9 mouse cellular contexts compared by ENCODE assay signal in the genomic region with DNA sequence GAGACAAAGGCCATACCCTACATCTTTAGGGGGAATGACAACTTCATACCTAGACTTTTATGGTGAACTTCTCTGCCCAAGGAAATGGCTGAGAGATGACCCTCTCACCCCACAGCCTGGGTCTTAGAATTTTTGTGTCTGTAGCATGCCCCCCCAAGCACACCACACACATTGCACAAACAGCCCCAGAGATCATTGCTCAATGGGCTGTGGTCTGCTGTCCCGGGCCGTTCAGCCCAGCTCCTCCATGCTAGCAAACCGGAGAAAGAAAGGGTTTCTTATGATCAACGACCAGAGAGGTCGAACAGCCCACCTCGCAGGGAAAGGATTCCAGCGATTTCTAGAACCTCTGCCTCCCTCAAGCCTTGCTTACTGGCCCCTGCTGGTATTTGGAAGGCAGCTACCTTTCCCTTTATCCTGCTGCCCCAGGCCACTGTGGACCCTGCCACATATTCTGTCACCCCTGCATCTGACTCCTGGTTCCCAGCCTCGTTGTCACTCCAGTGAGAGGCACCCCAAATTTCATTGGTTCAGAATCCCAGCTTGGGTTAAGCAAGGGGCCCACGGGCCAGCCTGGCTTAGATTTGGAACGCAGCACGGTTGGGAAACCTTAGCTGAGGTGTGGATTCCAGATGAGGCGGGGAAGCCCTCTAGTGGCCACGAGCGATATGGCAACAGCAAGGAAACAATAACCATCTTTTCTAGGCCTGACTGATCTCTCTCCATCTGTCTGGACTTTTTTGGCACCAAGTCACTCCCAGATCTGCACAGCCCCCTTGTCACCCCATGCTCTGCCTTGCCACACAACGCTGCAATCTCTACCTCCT. TPM values are rescaled to one million over a fixed set of nuclear protein-coding genes. Genes with fewer than 3 reads are reported as not detected.
DNase-seq lines count a peak whose midpoint lies in the region; ATAC-seq lines count a peak whose summit lies in the region.
"Had no signal": no experiment of that assay in that cellular context is flagged by ENCODE, and none has a peak within 500 bp of the region (broad histone marks: within the 10 kb centered on the region; RNA-seq: fewer than 3 reads in every experiment).

No protein-coding gene starts in this region.

- ATAC-seq in forebrain, embryonic 11.5 days (replicated peaks; ENCODE audit: low FRiP score) = peak; percentile 83
- ATAC-seq in heart, embryonic 16.5 days (replicated peaks; ENCODE audit: extremely low read depth, insufficient read depth, low FRiP score) = peak; percentile 33; the same call in 1 of the 2 replicates
- peak; percentile 61 for ATAC-seq in liver, embryonic 15.5 days (ENCODE audit: insufficient read depth)
- ATAC-seq in neural tube, embryonic 11.5 days (ENCODE audit: insufficient read depth, low FRiP score, low TSS enrichment) = peak; percentile 74
- ATAC-seq in stomach, embryonic 16.5 days (ENCODE audit: insufficient read depth, low FRiP score) = peak; percentile 77

- H3K4me3 ChIP-seq in forebrain, embryonic 11.5 days (ENCODE audit: low read depth, low read length) = no peak overlapping the region
- no peak overlapping the region for H3K4me3 ChIP-seq in heart, embryonic 16.5 days (ENCODE audit: low read length)
- 0 out of 2 replicates have a peak overlapping the region, but pooled peaks have one; percentile 2 for H3K4me3 ChIP-seq in liver, embryonic 15.5 days (replicated peaks)
- H3K4me3 ChIP-seq in neural tube, embryonic 11.5 days (ENCODE audit: low read depth, low read length) = no peak overlapping the region
- H3K4me3 ChIP-seq in stomach, embryonic 16.5 days (replicated peaks; ENCODE audit: low read length) = no peak overlapping the region
- H3K4me3 ChIP-seq: erythroblast, embryonic 14.5 days had no signal

- H3K27me3 ChIP-seq in forebrain, embryonic 11.5 days (ENCODE audit: control insufficient read depth, insufficient read depth, low read length) = no peaks in the 10 kb centered on the region
- H3K27me3 ChIP-seq in heart, embryonic 16.5 days (ENCODE audit: control insufficient read depth, insufficient read depth, low read length) = no peaks in the 10 kb centered on the region
- H3K27me3 ChIP-seq in liver, embryonic 15.5 days = no peaks in the 10 kb centered on the region
- H3K27me3 ChIP-seq in neural tube, embryonic 11.5 days (ENCODE audit: control insufficient read depth, insufficient read depth, low read length) = no peaks in the 10 kb centered on the region
- no peaks in the 10 kb centered on the region for H3K27me3 ChIP-seq in stomach, embryonic 16.5 days (ENCODE audit: control insufficient read depth, insufficient read depth, low read length)

- peak; percentile 79 to 85 for DNase-seq in CD8-positive naive resting alpha-beta T cell, adult 2 months (ENCODE audit: low read depth in 2 of 2, low spot score in 2 of 2)
- peak; percentile 73 for DNase-seq in c-Kit-positive CD71-negative TER-119-negative erythroid progenitor cells, embryonic 14.5 days (ENCODE audit: low read depth)
- peak; percentile 91 for DNase-seq in forebrain, embryonic 11.5 days (ENCODE audit: low spot score)
- peak; percentile 84 to 90 for DNase-seq in kidney, postnatal 25 days
- peak; percentile 83 for DNase-seq in neural tube, embryonic 11.5 days (ENCODE audit: low spot score)

- 30% methylated on average over 15 of the region's 15 CpGs for WGBS in forebrain, embryonic 11.5 days
- WGBS in heart, embryonic 16.5 days = 23% methylated on average over 15 of the region's 15 CpGs
- 18% methylated on average over 15 of the region's 15 CpGs for WGBS in liver, embryonic 15.5 days (ENCODE audit: insufficient replicate concordance)
- 32% methylated on average over 15 of the region's 15 CpGs for whole genome bisulfite sequencing in neural tube, embryonic 11.5 days
- 23% methylated on average over 15 of the region's 15 CpGs for WGBS in stomach, embryonic 16.5 days

- H3K4me2 ChIP-seq in forebrain, embryonic 11.5 days (ENCODE audit: low read depth, low read length, severe bottlenecking) = no peak overlapping the region
- peak overlapping the region; percentile 42 for H3K4me2 ChIP-seq in heart, embryonic 16.5 days (ENCODE audit: low read depth, low read length)
- H3K4me2 ChIP-seq in liver, embryonic 15.5 days = peak overlapping the region; percentile 47
- H3K4me2 ChIP-seq in neural tube, embryonic 11.5 days (ENCODE audit: low read depth) = no peak overlapping the region
- H3K4me2 ChIP-seq in stomach, embryonic 16.5 days (ENCODE audit: low read depth, low read length) = peak overlapping the region; percentile 34

- H3K27ac ChIP-seq in forebrain, embryonic 11.5 days (ENCODE audit: low read depth, low read length) = no peak overlapping the region
- H3K27ac ChIP-seq in heart, embryonic 16.5 days (ENCODE audit: low read length) = no peak overlapping the region
- no peak overlapping the region for H3K27ac ChIP-seq in liver, embryonic 15.5 days (replicated peaks)
- H3K27ac ChIP-seq in neural tube, embryonic 11.5 days (ENCODE audit: low read depth, low read length) = no peak overlapping the region
- H3K27ac ChIP-seq in stomach, embryonic 16.5 days (ENCODE audit: low read length) = no peak overlapping the region

- H3K36me3 ChIP-seq in forebrain, embryonic 11.5 days (ENCODE audit: control insufficient read depth, insufficient read depth, low read length) = no peaks in the 10 kb centered on the region
- no peaks in the 10 kb centered on the region for H3K36me3 ChIP-seq in heart, embryonic 16.5 days (ENCODE audit: control insufficient read depth, insufficient read depth)
- H3K36me3 ChIP-seq in liver, embryonic 15.5 days (replicated peaks) = no peaks in the 10 kb centered on the region
- H3K36me3 ChIP-seq in neural tube, embryonic 11.5 days (ENCODE audit: control insufficient read depth, insufficient read depth, low read length) = no peaks in the 10 kb centered on the region
- no peaks in the 10 kb centered on the region for H3K36me3 ChIP-seq in stomach, embryonic 16.5 days (ENCODE audit: control insufficient read depth, insufficient read depth, low read length)

- no peak overlapping the region for H3K9ac ChIP-seq in forebrain, embryonic 11.5 days (ENCODE audit: low read length)
- peak overlapping the region; percentile 59 for H3K9ac ChIP-seq in heart, embryonic 16.5 days (ENCODE audit: low read length)
- no peak overlapping the region for H3K9ac ChIP-seq in liver, embryonic 15.5 days
- no peak overlapping the region for H3K9ac ChIP-seq in neural tube, embryonic 11.5 days (ENCODE audit: low read length)
- peak overlapping the region; percentile 43; the same call in 1 of the 2 replicates for H3K9ac ChIP-seq in stomach, embryonic 16.5 days (ENCODE audit: low read length)

- no peaks in the 10 kb centered on the region for H3K9me3 ChIP-seq in forebrain, embryonic 11.5 days (ENCODE audit: control insufficient read depth, low read length)
- H3K9me3 ChIP-seq in heart, embryonic 16.5 days (replicated peaks; ENCODE audit: control insufficient read depth, low read length) = no peaks in the 10 kb centered on the region
- no peaks in the 10 kb centered on the region for H3K9me3 ChIP-seq in liver, embryonic 15.5 days (replicated peaks)
- H3K9me3 ChIP-seq in neural tube, embryonic 11.5 days (ENCODE audit: control insufficient read depth, low read length) = no peaks in the 10 kb centered on the region
- H3K9me3 ChIP-seq in stomach, embryonic 16.5 days (replicated peaks; ENCODE audit: control insufficient read depth, low read length) = no peaks in the 10 kb centered on the region

- no peaks in the 10 kb centered on the region for H3K4me1 ChIP-seq in forebrain, embryonic 11.5 days (replicated peaks; ENCODE audit: control insufficient read depth, insufficient read depth, low read length)
- peaks cover 4% of the 10 kb centered on the region; the same call in 1 of the 2 replicates for H3K4me1 ChIP-seq in heart, embryonic 16.5 days (ENCODE audit: control insufficient read depth, insufficient read depth, low read length)
- H3K4me1 ChIP-seq in liver, embryonic 15.5 days (replicated peaks) = peaks cover 25% of the 10 kb centered on the region
- no peaks in the 10 kb centered on the region for H3K4me1 ChIP-seq in neural tube, embryonic 11.5 days (ENCODE audit: control insufficient read depth, insufficient read depth, low read length)
- no peaks in the 10 kb centered on the region for H3K4me1 ChIP-seq in stomach, embryonic 16.5 days (ENCODE audit: control insufficient read depth, insufficient read depth, low read length)

RNA-seq across cellular contexts. Expression of a gene that starts 45.3 kb away (rescaled TPM):
- 26.8 and 28.9 TPM in 2 replicates for polyA plus RNA-seq in forebrain, embryonic 11.5 days (2014; fragmentation: Nextera tagmentation; extraction: Ambion mirVana)
- polyA plus RNA-seq in heart, embryonic 16.5 days (2015; fragmentation: Nextera tagmentation; extraction: Ambion mirVana) = 8.3 and 9.6 TPM in 2 replicates
- polyA plus RNA-seq in liver, embryonic 15.5 days (2015; fragmentation: Nextera tagmentation; extraction: Ambion mirVana) = 8.1 and 8.4 TPM in 2 replicates
- 28.1 and 28.6 TPM in 2 replicates for polyA plus RNA-seq in neural tube, embryonic 11.5 days (2014; fragmentation: Nextera tagmentation; extraction: Ambion mirVana)
- polyA plus RNA-seq in stomach, embryonic 16.5 days (2015; fragmentation: Nextera tagmentation; extraction: Ambion mirVana) = 8.8 and 9.7 TPM in 2 replicates

Comparison
In these comparisons a context has a peak if more than half of its experiments do, and no peak if none do; other contexts are left out.
1. ATAC-seq: peak in every context shown above with its lines; median percentile 83 in forebrain, embryonic 11.5 days; 77 in stomach, embryonic 16.5 days; 74 in neural tube, embryonic 11.5 days; 61 in liver, embryonic 15.5 days; 33 in heart, embryonic 16.5 days.
2. H3K4me2 ChIP-seq: peak in heart, embryonic 16.5 days (single experiment), liver, embryonic 15.5 days (single experiment) and stomach, embryonic 16.5 days (single experiment); none in forebrain, embryonic 11.5 days (single experiment) and neural tube, embryonic 11.5 days (single experiment).
3. H3K9ac ChIP-seq: peak in heart, embryonic 16.5 days (single experiment) and stomach, embryonic 16.5 days (single experiment); none in forebrain, embryonic 11.5 days (single experiment), liver, embryonic 15.5 days (single experiment) and neural tube, embryonic 11.5 days (single experiment).
4. Peak in every context shown above with its lines, with median percentiles within 50 percentile points of each other: DNase-seq.